Mouse (Mus musculus) heart, postnatal 0 days (tissue): ENCODE results near the gene Taf10.

Source experiments
- CTCF ChIP-seq: IDR thresholded peaks from 2 replicates; pipeline ENCODE4 v1.5.1; 2016; ENCODE audit warnings: antibody characterized with exemption, control low read depth, low read depth
- EP300 ChIP-seq: IDR thresholded peaks from 2 replicates; pipeline ENCODE4 v1.6.1; 2016; ENCODE audit warnings: antibody characterized with exemption, low read depth

- TF ChIP-seq CTCF: no peak
- no peak for TF ChIP-seq EP300
Measured at GRCm38 (mm10) chr7:105791147-105791546, 47.0 kb upstream of the Taf10 start.
